Comparison of ENCODE assay signal across 8 mouse cellular contexts in the genomic region with DNA sequence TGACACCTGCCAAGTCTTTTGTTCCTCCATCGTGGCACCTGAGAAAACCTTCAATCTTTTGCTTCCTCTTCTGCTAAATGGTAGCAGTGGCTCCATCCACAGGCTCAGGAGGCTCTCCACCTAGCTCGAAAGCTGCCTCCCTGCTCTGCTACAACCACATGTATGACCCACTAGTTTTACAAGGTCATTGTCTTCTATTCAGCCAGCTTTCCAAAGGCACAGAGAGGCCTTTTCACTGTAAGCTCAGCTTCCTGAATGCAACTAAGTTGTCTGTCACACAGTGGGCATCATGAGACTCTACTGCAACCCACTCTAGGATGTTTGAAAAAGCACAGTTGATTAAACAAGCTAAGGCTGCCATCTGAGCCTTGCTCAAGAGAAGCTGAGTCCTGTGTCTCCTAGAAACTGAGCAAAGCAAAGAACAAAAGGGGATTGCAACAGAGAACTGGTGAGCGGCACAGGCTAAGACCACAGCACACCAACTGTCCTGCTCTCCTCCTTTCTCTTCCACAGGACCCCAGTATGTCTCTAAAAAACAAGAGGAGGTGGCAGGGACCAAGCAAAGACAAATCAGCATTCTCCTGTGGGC. TPM values are rescaled to one million over a fixed set of nuclear protein-coding genes. Genes with fewer than 3 reads are reported as not detected.
A peak's percentile ranks its signal among the peaks of the same experiment; 100 is the strongest.
DNase-seq lines count a peak whose midpoint lies in the region; ATAC-seq lines count a peak whose summit lies in the region.
"Not testable (repeated sequence)": the region's sequence is repeated elsewhere in the genome, so short reads cannot be mapped to it uniquely, and the experiment has no call there.

No protein-coding gene starts in this region.

- ATAC-seq in hematopoietic stem cell, adult 5-6 weeks (replicated peaks in 1 of 2; ENCODE audit: insufficient read depth in 1 of 2, low FRiP score in 2 of 2, low TSS enrichment in 1 of 2, low read depth in 1 of 2, poor library complexity in 2 of 2, severe bottlenecking in 2 of 2), result peak; percentile 14 to 16
- ATAC-seq in limb, embryonic 15.5 days (ENCODE audit: insufficient number of reproducible peaks, low FRiP score, low TSS enrichment, low read depth), result peak; percentile 64
- ATAC-seq in midbrain, embryonic 12.5 days (ENCODE audit: low FRiP score, low read depth), result peak; percentile 62

- not testable (repeated sequence) for H3K9me3 ChIP-seq in limb, embryonic 15.5 days; midbrain, embryonic 12.5 days

- not testable (repeated sequence) for H3K27ac ChIP-seq in limb, embryonic 15.5 days; midbrain, embryonic 12.5 days (replicated peaks)

- H3K36me3 ChIP-seq in limb, embryonic 15.5 days; midbrain, embryonic 12.5 days: not testable (repeated sequence)

- H3K9ac ChIP-seq in limb, embryonic 15.5 days; midbrain, embryonic 12.5 days (replicated peaks): not testable (repeated sequence)

- H3K4me1 ChIP-seq in limb, embryonic 15.5 days; midbrain, embryonic 12.5 days: not testable (repeated sequence)

- not testable (repeated sequence) for H3K4me3 ChIP-seq in limb, embryonic 15.5 days; midbrain, embryonic 12.5 days

- not testable (repeated sequence) for H3K27me3 ChIP-seq in limb, embryonic 15.5 days; midbrain, embryonic 12.5 days

- not testable (repeated sequence) for H3K4me2 ChIP-seq in limb, embryonic 15.5 days; midbrain, embryonic 12.5 days (replicated peaks)

- 82% methylated on average over 3 of the region's 3 CpGs for WGBS in limb, embryonic 15.5 days
- 86% methylated on average over 3 of the region's 3 CpGs for WGBS in midbrain, embryonic 12.5 days

- peak; percentile 99 for DNase-seq in cerebellum, adult 8-10 months
- peak; percentile 100 for DNase-seq in frontal cortex, postnatal 25 days (ENCODE audit: low spot score in 2 of 2)
- peak; percentile 96 for DNase-seq in layer of hippocampus, adult 11-12 months (ENCODE audit: low spot score)
- peak; percentile 88 to 89 for DNase-seq in right cerebral cortex, postnatal 36 days (ENCODE audit: low spot score in 2 of 2)
- peak; percentile 80 for DNase-seq in urinary bladder, postnatal 25 days (ENCODE audit: low spot score)

RNA-seq across cellular contexts. Expression of gene Scaf8, which starts 33.2 kb away (rescaled TPM):
- 49.2 and 52.4 TPM in 2 replicates for total RNA-seq in hematopoietic stem cell, adult 5-6 weeks (2017)
- 18.7 and 19.1 TPM in 2 replicates for polyA plus RNA-seq in limb, embryonic 15.5 days (2015; fragmentation: Nextera tagmentation; extraction: Ambion mirVana)
- polyA plus RNA-seq in midbrain, embryonic 12.5 days (2016; fragmentation: Nextera tagmentation; extraction: Ambion mirVana), result 28.0 and 30.5 TPM in 2 replicates
